Mouse (Mus musculus) kidney, postnatal 14 days (tissue): Measurements from ENCODE around the gene Eme1.
A peak's percentile ranks its signal among the peaks of the same experiment; 100 is the strongest.
"Not testable (repeated sequence)": the region's sequence is repeated elsewhere in the genome, so short reads cannot be mapped to it uniquely, and the experiment has no call there.

Experiments used
- DNase-seq: peaks from one replicate; pipeline ENCODE4 v3.0.0; 2022; ENCODE audit warnings: mixed read lengths

The Eme1 gene

GRCm38 (mm10) chr11:94653663-94654436 is at the start of gene Eme1, which contains the start of gene Mrpl27:
Gene Eme1 (minus strand): TSS chr11:94653964.
Gene Mrpl27 (plus strand): TSS chr11:94653767.
- peak; percentile 90 for DNase-seq

GRCm38 (mm10) chr11:94702216-94702610 is 48.4 kb upstream of the Eme1 start:
- DNase-seq = no peak

GRCm38 (mm10) chr11:94701401-94702215 is 47.8 kb upstream of the Eme1 start:
- no peak for DNase-seq

GRCm38 (mm10) chr11:94699399-94699798 is 45.6 kb upstream of the Eme1 start:
- no peak for DNase-seq

- DNase-seq = no peak
Observed at GRCm38 (mm10) chr11:94697703-94698464, 44.1 kb upstream of the Eme1 start.

- DNase-seq = no peak
Observed at GRCm38 (mm10) chr11:94697140-94697539, 43.4 kb upstream of the Eme1 start.

- no peak for DNase-seq
Observed at GRCm38 (mm10) chr11:94695508-94695907, 41.7 kb upstream of the Eme1 start.

- not testable (repeated sequence) for DNase-seq
Observed at GRCm38 (mm10) chr11:94692502-94692901, 38.7 kb upstream of the Eme1 start.

GRCm38 (mm10) chr11:94687178-94687577 is 33.4 kb upstream of the Eme1 start:
- DNase-seq = no peak

GRCm38 (mm10) chr11:94682427-94682826 is 28.7 kb upstream of the Eme1 start:
- DNase-seq = no peak

- no peak for DNase-seq
Observed at GRCm38 (mm10) chr11:94681640-94682039, 27.9 kb upstream of the Eme1 start.

GRCm38 (mm10) chr11:94680639-94681038 is 26.9 kb upstream of the Eme1 start:
- no peak for DNase-seq

- DNase-seq = no peak
Observed at GRCm38 (mm10) chr11:94677607-94678145, 23.9 kb upstream of the Eme1 start.

GRCm38 (mm10) chr11:94676754-94677606 is 23.2 kb upstream of the Eme1 start, which contains the start of gene Xylt2:
Gene Xylt2 (minus strand): TSS chr11:94677515.
- DNase-seq = peak; percentile 96

- DNase-seq = no peak
Observed at GRCm38 (mm10) chr11:94676308-94676707, 22.5 kb upstream of the Eme1 start.

GRCm38 (mm10) chr11:94675446-94675845 is 21.7 kb upstream of the Eme1 start:
- no peak for DNase-seq

GRCm38 (mm10) chr11:94674984-94675383 is 21.2 kb upstream of the Eme1 start:
- DNase-seq = no peak

- no peak for DNase-seq
Observed at GRCm38 (mm10) chr11:94665281-94665680, 11.5 kb upstream of the Eme1 start.

GRCm38 (mm10) chr11:94661344-94661743 is 7.6 kb upstream of the Eme1 start:
- no peak for DNase-seq

GRCm38 (mm10) chr11:94652973-94653372 is 791 bp downstream of the Eme1 start:
- no peak for DNase-seq

GRCm38 (mm10) chr11:94651241-94651640 is 2.5 kb downstream of the Eme1 start:
- DNase-seq = not testable (repeated sequence)

GRCm38 (mm10) chr11:94646457-94646856 is 7.3 kb downstream of the Eme1 start:
- DNase-seq = no peak
